Mouse (Mus musculus): ENCODE results near the gene Foxred2. TPM values are rescaled to one million over a fixed set of nuclear protein-coding genes. Genes with fewer than 3 reads are reported as not detected.

The Foxred2 gene
- polyA plus RNA-seq, 2 experiments, result 5.6 to 9.6 TPM

GRCm38 (mm10) chr15:77893292-77893691, 63.2 kb downstream of the Foxred2 start:
- Histone ChIP-seq H3K27me3 (ENCODE audit: control insufficient read depth, insufficient read depth, low read length) (no peaks in the 10 kb centered on the region), H3K9ac (ENCODE audit: low read depth, low read length, severe bottlenecking) (no peak overlapping the region), H3K4me2 (replicated peaks; ENCODE audit: low read depth, low read length, severe bottlenecking) (no peak overlapping the region), H3K4me1 (ENCODE audit: control insufficient read depth, insufficient read depth, low read length) (no peaks in the 10 kb centered on the region), H3K27ac (replicated peaks; ENCODE audit: low read depth, low read length) (no peak overlapping the region), H3K9me3 (ENCODE audit: control insufficient read depth, low read length) (no peaks in the 10 kb centered on the region), H3K4me3 (replicated peaks; ENCODE audit: low read length) (no peak overlapping the region), H3K36me3 (ENCODE audit: control insufficient read depth, insufficient read depth, low read length) (no peaks in the 10 kb centered on the region)
- no peak for DNase-seq (ENCODE audit: low spot score)
- no peak for TF ChIP-seq POLR2A (IDR thresholded peaks at IDR 0.05; ENCODE audit: borderline replicate concordance, extremely low read depth, insufficient read depth, insufficient read length)
- WGBS, result 71% methylated on average over 10 of the region's 10 CpGs
- ATAC-seq (ENCODE audit: low FRiP score, low read depth), result no peak

GRCm38 (mm10) chr15:77892420-77892819, 64.1 kb downstream of the Foxred2 start:
- Histone ChIP-seq H3K4me3 (replicated peaks; ENCODE audit: low read length) (no peak overlapping the region), H3K27me3 (ENCODE audit: control insufficient read depth, insufficient read depth, low read length) (no peaks in the 10 kb centered on the region), H3K36me3 (ENCODE audit: control insufficient read depth, insufficient read depth, low read length) (no peaks in the 10 kb centered on the region), H3K4me2 (replicated peaks; ENCODE audit: low read depth, low read length, severe bottlenecking) (no peak overlapping the region), H3K4me1 (ENCODE audit: control insufficient read depth, insufficient read depth, low read length) (no peaks in the 10 kb centered on the region), H3K27ac (replicated peaks; ENCODE audit: low read depth, low read length) (no peak overlapping the region), H3K9ac (ENCODE audit: low read depth, low read length, severe bottlenecking) (no peak overlapping the region), H3K9me3 (ENCODE audit: control insufficient read depth, low read length) (no peaks in the 10 kb centered on the region)
- ATAC-seq (ENCODE audit: low FRiP score, low read depth) (no peak), DNase-seq (ENCODE audit: low spot score) (no peak)
- WGBS, result 83% methylated on average over 10 of the region's 10 CpGs
- no peak for TF ChIP-seq POLR2A (IDR thresholded peaks at IDR 0.05; ENCODE audit: borderline replicate concordance, extremely low read depth, insufficient read depth, insufficient read length)

- Histone ChIP-seq H3K9me3 (ENCODE audit: control insufficient read depth, low read length) (no peaks in the 10 kb centered on the region), H3K9ac (ENCODE audit: low read depth, low read length, severe bottlenecking) (no peak overlapping the region), H3K36me3 (ENCODE audit: control insufficient read depth, insufficient read depth, low read length) (no peaks in the 10 kb centered on the region), H3K27ac (replicated peaks; ENCODE audit: low read depth, low read length) (no peak overlapping the region), H3K4me1 (ENCODE audit: control insufficient read depth, insufficient read depth, low read length) (no peaks in the 10 kb centered on the region), H3K27me3 (ENCODE audit: control insufficient read depth, insufficient read depth, low read length) (no peaks in the 10 kb centered on the region), H3K4me3 (replicated peaks; ENCODE audit: low read length) (no peak overlapping the region), H3K4me2 (replicated peaks; ENCODE audit: low read depth, low read length, severe bottlenecking) (no peak overlapping the region)
- WGBS, result 83% methylated on average over 8 of the region's 8 CpGs
- no peak for TF ChIP-seq POLR2A (IDR thresholded peaks at IDR 0.05; ENCODE audit: borderline replicate concordance, extremely low read depth, insufficient read depth, insufficient read length)
- no peak for ATAC-seq (ENCODE audit: low FRiP score, low read depth)
- DNase-seq (ENCODE audit: low spot score), result no peak
Observed at GRCm38 (mm10) chr15:77891766-77892165, 64.8 kb downstream of the Foxred2 start.

Other genes with a start within 250 kb of the Foxred2 start
- 0.09 and 0.22 TPM in 2 replicates for gene Apol9b, start 227.7 kb downstream of the Foxred2 start, polyA plus RNA-seq (2012; rRNA removed)
- gene Apol9b, start 227.7 kb downstream of the Foxred2 start, polyA plus RNA-seq (2014; fragmentation: Nextera tagmentation; extraction: Ambion mirVana), result 0.12 TPM in 1 of 2 replicates, not detected in the other
- gene Apol8, start 199.7 kb downstream of the Foxred2 start, polyA plus RNA-seq (2012; rRNA removed), result 0.14 and 0.19 TPM in 2 replicates
- gene Apol8, start 199.7 kb downstream of the Foxred2 start, polyA plus RNA-seq (2014; fragmentation: Nextera tagmentation; extraction: Ambion mirVana), result not detected in 2 replicates
- 38.7 and 46.7 TPM in 2 replicates for gene Myh9, start 114.5 kb downstream of the Foxred2 start, polyA plus RNA-seq (2012; rRNA removed)
- gene Myh9, start 114.5 kb downstream of the Foxred2 start, polyA plus RNA-seq (2014; fragmentation: Nextera tagmentation; extraction: Ambion mirVana), result 53.2 and 54.6 TPM in 2 replicates
- gene Txn2, start 27.7 kb downstream of the Foxred2 start, polyA plus RNA-seq (2012; rRNA removed), result 183 and 193 TPM in 2 replicates
- 266 and 270 TPM in 2 replicates for gene Txn2, start 27.7 kb downstream of the Foxred2 start, polyA plus RNA-seq (2014; fragmentation: Nextera tagmentation; extraction: Ambion mirVana)
- gene Eif3d, start 14.1 kb upstream of the Foxred2 start, polyA plus RNA-seq (2012; rRNA removed), result 198 and 204 TPM in 2 replicates
- 177 and 188 TPM in 2 replicates for gene Eif3d, start 14.1 kb upstream of the Foxred2 start, polyA plus RNA-seq (2014; fragmentation: Nextera tagmentation; extraction: Ambion mirVana)
- 0.03 TPM in 1 of 2 replicates, not detected in the other for gene Cacng2, start 163.3 kb upstream of the Foxred2 start, polyA plus RNA-seq (2012; rRNA removed)
- not detected in 2 replicates for gene Cacng2, start 163.3 kb upstream of the Foxred2 start, polyA plus RNA-seq (2014; fragmentation: Nextera tagmentation; extraction: Ambion mirVana)
- 44.4 and 45.3 TPM in 2 replicates for gene Ift27, start 217.4 kb upstream of the Foxred2 start, polyA plus RNA-seq (2012; rRNA removed)
- gene Ift27, start 217.4 kb upstream of the Foxred2 start, polyA plus RNA-seq (2014; fragmentation: Nextera tagmentation; extraction: Ambion mirVana), result 98.1 and 102 TPM in 2 replicates
- 0.16 TPM in 1 of 2 replicates, not detected in the other for gene Pvalb, start 249.7 kb upstream of the Foxred2 start, polyA plus RNA-seq (2012; rRNA removed)
- gene Pvalb, start 249.7 kb upstream of the Foxred2 start, polyA plus RNA-seq (2014; fragmentation: Nextera tagmentation; extraction: Ambion mirVana), result 0.29 TPM in 1 of 2 replicates, not detected in the other